Mouse (Mus musculus) retina, postnatal 1 day (tissue): ENCODE data around the gene Rnf113a2.

Source experiments
- DNase-seq: peaks from one replicate; pipeline ENCODE4 v3.0.0-alpha.2; 2012

Rnf113a2 gene

DNA sequence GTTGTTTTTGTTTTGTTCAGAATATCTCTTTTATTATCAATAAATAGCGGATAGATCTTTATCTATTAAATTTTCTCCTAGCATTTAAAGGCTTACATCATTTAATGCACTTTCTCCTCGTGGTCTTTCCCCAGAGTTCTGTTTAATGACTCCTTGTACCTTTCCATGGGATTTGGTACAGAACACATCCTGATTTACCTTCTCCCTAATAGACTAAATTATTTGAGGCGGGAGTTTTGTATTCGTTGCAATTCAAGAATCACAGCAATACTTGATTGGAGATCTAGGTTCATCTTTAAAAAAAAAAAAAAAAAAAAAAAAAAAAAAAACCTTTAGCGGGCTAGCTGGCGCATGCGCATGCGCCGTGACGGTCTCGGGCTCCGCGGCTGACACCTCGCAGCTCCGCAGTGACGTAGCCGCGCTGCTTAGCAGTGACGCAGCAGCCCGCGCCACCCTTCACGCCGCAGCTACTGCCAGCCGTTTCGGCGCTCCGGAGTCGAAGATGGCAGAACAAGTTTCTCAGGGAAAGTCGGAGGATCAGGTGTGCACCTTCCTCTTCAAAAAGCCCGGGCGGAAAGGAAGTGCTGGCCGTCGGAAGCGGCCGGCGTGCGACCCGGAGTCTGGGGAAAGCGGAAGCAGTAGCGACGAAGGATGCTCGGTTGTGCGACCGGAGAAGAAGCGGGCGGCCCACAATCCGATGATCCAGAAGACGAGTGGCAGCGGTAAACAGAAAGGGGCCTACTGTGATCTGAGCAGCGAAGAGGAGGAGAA is at the start of gene Rnf113a2:
Gene Rnf113a2 (plus strand): TSS at position 363 of the 771 bp plus-strand sequence.
- DNase-seq = peak; percentile 91

DNA sequence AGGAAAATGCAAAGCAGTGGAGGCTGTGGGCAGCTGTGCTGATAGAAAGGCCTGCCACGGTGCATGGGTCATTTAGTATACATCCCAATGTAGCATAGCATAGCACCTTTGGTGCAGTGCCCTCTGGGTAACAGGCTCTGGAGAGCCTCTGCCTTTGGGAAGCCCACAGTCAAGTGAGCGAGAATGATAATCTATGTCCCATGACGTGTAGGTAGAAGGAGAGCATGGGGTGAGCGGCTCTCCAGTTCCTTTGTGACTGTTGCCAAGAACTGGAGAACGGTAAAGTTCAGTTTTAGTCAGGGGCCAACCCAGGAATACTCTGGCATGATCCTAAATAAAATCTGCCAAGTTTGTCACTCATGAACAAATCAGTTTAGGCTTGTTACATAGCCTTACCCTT is 45.3 kb upstream of the Rnf113a2 start:
- no peak for DNase-seq

DNA sequence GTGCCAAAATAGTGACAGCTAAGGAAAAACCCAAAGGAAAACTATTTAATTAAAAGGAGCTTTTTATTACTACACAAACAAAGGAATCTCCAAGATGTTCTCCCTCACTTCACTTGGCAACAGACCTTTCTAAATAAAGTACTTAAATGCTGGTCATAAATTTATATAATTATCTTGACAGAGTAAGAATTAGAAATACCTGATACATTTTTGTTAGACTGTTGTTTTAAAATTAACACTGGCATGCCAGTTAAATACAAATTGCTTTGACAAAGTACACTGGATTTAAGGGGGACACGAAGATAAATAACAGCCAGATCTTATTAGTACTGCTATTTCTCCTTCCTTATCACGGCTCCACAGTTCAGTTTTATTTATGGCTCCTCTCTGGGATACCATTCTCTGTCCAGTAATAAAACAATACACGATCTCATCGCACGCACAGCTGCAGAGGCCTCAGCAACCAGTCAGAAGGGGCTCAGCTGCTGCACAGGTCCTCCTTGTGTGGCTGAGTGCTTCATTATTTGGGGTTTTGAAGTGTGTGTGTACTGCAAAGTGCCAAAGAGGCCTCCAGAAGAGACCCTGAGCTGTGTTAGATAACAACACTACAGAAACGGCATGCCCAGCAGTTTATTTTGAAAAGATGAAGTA is 43.0 kb upstream of the Rnf113a2 start:
- no peak for DNase-seq

DNA sequence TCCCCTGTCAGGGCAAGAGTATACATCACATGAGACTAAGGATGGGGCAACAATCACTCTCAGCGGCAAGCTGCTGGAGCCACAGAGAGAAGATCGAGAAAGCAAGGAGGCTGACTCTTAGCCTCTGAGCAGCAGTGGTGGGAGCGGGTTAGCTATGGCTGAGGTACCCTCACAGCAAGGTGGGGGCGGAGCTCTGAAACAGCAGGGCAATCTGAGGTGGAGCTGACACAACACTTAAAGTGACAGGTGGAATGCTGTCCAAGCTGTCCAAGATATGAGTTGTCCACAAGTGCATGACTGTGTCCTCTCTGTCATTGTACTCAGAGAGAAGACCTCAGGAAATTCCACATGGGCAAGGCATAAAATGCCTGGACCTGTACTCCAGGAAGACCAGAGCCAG is 34.6 kb upstream of the Rnf113a2 start:
- no peak for DNase-seq

DNA sequence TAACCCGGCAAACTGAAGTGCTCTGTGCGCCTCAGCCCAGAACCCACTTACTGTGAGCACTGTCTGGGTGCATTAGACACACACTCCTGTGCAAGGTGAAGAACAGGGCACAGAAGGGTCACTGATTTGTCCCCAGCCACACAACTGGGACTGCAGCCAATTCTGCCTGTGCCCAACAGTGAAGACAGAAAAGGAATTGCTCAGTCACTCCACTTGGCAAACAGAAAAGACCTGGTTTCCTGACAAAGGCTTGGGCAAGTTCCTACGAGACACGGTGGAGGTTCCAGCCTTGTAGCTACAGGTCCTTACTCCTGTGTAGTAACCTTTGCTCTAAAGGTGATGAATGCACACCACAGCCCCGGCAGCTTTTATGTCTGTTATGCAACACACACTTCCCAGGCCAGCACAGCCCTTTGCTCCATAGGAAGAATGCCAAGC is 32.3 kb upstream of the Rnf113a2 start:
- no peak for DNase-seq

DNA sequence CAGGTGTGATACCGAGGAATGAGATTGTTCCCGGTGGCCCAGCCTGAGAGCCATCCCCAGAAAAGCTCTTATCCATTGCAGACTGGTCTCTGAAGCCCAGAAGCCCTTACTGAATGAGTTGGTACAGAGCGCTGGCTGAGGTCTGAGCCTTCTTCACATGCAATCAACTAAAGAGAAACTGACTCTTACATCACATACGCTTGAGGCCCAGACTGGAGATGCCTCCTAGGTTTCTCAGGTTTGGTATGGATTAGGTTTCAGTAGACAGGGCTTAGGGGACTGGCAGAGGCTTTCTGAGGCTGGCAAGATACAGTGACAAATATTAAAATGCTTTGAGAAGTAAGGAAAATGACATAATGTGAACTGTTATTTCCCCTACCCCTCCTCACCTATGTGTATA is 31.6 kb upstream of the Rnf113a2 start:
- DNase-seq = no peak

DNA sequence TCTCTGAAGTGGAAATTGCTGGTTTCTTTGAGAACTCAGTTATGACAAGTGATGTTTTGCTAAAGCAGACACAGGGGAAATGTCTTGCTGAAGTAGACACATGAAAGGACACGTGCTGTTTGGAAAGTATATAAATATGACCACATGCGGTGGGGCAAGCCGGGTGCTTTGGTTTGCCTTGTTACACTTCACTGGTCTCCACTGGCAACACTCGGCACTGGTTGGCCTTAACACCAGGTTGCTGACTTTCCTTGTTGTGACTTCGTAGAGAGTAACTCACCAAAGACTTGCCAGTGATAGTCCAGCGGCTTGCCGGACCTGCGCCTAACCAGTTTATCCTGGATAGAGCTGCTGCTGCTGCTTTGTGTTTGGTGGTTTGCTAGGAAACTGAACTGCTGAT is 28.9 kb upstream of the Rnf113a2 start:
- DNase-seq = no peak

DNA sequence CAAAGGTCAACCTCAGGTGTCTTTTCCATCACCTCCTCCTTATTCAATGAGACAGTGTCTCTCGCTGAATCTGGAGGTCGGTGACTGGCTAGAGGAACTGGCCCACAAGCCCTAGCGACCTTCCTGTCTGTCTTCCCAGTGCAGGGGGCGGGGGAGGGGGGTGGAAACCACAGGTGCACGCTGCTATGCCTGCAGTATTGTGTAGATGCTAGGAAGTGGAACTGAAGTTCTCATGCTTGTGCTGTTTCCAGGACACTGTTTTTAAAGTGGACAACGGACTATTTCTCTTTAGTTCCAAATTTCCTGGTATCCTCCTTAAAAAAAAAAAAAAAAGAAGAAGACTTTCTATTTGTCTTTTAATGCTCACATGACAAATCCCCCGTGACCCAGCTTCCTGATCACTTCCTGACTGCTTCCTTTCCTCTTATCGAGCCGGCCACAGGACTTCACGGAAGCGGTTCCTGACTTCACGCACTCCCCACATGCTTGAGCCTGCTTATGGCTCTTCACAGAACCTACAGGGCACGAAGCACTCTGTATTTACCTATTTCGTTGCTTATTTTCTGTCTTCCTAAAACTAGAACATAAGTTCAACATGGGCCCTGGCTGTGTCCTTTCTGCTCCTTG is 28.1 kb upstream of the Rnf113a2 start:
- DNase-seq = no peak

DNA sequence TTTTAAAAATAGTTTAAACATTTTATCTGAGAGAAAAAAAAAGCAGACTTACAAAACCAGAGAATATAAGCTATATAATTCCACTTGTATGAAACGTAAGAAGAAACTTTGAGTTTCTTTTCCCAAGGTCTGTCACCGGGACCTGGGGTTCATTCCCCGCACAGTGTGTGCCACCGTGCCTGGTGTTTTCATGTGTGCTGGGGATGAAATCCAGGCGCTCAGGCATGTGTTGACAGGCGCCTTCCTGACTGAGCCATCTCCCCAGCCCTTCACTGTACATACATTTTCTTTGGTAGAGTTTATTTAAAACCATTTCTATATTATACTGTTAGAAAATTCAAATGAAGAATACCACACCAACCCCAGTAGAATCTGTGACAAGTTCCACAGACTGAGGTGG is 26.7 kb upstream of the Rnf113a2 start:
- DNase-seq = no peak

DNA sequence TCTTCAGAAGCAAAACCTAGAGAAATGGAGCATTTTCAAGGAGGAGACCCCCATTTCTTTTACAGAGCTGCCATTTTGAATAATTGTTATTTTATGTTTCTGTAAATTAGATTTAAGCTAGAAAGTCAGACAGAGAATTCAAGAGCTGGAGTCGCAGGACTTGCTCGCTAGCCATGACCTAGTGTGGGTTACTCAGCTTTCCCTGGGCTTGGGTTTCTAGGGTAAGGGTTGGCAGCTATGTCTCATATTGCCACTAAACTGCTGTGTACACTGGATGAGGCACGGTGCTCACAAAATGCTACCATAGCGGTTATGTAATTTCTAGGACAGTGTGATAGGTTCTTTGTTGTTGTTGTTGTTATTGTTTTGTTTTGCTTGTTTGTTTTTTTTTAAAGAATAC is 24.3 kb upstream of the Rnf113a2 start:
- no peak for DNase-seq

DNA sequence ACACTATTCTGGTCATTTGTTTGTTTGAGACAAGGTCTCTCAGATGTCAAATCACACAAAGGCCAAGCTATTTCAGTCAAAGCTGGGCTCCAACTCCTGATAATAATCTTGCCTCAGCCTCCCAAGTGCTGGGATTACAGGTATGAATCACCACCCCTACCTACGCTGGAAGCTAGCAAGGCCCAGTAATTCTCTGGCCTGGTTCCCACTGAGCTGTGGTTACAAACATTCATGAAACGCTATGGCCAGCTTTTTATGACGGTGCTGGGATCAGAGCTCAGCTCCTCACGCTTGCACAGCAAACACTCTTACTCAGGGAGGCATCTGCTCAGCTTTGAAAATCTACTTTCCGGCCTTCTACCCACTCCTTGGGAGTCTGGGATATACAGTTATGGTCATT is 23.1 kb upstream of the Rnf113a2 start:
- DNase-seq = no peak

DNA sequence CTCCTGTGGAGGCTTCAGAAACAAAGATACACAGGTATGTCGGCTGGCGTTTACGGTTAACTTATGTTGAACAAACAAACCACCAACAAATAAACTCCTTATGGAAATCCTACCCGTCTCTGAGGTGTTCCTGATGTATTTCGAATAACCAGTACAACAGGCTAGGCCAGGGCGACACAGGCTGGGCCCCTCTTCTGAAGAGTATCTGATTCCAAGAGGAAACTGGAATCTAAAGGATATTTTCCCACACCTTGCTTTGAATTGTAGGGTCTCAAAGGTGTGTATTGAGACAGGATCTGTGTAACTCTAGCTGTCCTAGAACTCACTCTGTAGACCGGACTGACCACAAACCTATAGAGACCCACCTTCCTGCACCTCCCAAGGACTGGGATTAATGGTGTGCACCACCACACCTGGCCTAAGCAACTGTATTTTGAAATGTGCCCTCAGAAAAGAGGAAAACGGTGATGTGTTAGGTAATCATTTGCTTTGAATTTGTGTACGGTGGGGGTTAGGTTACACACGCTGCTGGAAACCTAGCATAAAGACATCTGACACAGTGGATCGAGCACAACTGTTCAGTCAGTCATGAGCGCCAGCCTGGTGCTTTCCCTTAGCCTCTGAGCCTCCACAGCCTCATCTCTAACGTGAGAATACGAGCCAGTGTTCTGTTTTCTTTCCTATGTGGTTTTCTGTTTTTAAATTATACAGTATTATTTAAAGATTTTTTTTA is 19.9 kb upstream of the Rnf113a2 start:
- DNase-seq = no peak

DNA sequence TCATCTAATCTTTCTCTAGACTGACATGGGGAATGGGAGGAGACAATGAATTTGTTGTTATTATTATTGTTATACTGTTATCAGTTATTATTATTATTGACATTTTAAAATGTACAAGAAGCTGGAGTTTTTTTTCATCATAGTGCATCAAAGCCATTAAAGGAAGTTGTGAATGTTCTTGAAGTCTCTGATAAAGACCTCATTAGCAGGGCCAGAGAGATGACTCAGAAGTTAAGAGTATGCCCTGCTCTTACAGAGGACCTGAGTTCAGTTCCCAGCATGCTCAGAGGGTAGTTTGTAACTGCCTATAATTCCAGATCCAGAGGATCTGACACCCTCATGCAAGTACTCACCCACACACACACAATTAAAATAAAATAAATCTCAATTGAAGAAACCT is 19.3 kb upstream of the Rnf113a2 start:
- DNase-seq = no peak

DNA sequence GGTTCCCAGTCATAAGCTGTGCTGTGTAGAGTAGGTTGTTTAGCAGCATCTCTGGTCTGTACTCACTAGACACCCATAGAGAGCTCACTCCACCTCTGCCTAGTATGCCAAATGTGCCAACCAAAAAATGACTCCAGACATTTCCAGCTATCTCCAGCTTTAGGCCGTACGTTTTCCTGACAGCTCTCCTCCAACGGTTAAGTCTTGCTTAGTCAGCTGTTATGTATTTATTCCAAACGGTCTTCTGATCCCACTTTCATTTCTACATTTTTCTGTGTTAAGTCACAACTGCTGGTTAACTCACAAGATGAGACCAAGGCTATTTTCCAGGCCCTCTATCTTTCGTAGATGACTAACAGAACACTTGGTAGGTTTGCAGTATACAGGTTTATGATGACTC is 18.4 kb upstream of the Rnf113a2 start:
- no peak for DNase-seq

DNA sequence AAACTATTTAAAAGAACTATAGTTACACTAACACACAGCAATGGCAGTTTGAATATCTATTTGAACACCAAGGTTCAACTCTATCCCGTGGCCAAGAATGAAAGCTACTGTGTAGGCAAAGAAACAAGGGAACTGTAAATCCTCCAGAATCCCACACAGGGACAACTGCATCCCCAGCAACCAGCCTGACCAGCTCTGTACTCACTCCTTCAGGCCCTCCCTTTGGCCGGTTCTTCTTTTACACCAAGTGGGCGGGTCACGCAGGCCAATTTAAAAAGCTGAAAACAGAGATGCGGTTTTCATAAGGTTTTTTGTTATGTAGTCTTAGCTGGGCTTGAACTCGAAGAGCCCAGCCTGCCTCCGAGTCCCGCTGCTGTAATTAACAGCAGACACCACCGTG is 17.9 kb upstream of the Rnf113a2 start:
- DNase-seq = no peak

DNA sequence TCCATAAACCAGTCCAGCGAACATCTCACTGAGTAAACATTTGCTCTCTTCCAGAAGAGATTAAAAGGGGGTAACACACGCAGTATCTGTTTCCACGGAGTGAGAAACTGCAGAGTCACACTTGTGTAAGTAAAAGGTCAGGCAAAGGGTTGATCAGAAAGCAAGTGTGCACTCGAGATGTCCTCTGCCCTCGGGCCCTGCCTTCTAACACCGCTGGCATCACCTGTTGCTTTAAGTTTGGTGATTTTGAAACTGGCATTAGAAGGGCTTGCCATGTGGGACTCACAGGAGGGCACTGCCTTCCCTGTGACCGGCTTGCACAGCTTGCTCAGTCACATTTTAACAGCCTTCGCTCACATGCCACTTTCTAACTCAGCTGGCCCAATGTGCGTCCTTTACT is 17.3 kb upstream of the Rnf113a2 start:
- no peak for DNase-seq

DNA sequence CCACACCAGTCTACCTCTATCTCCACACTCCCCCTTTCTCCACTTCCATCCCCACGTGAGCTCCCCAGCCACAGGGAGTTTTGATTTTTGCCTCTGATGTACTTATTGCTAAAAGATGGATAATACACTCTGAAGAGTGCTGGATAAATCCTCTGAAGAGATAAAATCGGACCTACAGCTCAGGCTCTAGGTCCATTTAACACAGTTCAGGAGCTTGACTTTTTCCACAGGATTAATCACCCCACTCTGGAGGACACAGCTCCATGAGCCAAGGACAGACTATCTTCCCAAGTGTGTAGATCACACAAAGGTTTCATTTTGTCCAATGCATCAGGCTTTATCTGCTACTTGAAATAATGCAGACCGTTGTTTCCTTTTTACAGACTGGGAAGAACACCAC is 16.9 kb upstream of the Rnf113a2 start:
- no peak for DNase-seq

DNA sequence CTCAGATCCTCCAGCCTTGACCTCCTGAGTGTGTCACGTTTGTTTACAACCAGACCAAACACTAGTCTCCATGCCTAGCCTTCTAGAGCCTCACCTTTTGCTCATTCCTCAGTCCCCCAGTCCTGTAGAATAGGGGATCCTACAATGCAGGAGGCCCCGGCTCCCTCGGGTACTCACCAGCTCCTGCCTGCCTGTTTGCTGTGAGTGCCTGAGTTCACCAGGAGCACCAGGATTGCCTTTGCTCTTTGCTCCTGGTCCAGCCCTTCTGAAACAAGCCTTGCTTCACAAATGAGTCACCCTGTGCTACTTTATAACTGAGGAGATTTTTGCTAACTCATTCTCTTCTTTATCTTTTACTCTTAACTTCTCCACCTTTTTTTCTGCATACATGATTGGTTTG is 16.3 kb upstream of the Rnf113a2 start:
- no peak for DNase-seq

DNA sequence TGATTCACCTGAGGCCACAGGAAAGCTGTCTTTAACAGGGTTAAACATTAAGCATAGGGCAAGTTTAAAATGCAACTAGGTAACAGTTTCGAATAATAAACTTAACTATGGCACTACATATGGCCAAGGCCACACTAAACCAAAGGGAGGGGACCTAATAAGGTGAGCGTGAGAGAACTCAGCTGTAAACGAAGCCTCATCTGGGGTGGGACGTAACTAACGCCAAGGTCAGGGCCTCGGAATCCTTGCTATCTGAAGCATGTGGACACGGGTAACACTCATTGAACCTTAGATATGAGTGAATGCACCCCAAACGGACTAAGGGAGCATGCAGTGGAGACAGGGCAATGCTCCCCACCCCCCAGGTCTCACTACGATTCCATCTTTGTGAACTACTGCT is 14.1 kb upstream of the Rnf113a2 start:
- no peak for DNase-seq

DNA sequence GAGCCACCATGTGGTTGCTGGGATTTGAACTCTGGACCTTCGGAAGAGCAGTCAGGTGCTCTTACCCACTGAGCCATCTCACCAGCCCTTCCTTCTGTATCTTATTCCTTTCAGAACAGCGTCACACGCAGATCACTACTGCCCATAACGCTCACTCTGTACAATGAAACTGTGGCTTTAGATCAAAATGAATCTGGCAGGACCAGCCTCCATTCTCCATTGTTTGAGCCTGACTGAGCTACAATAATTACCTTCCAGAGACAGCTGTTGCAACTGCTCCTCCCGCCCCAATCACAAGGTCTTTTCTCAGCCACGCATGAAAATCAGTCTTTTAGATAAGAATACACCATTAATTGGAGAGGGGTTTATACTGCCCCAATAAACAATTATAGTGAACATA is 12.5 kb upstream of the Rnf113a2 start:
- DNase-seq = peak; percentile 95

DNA sequence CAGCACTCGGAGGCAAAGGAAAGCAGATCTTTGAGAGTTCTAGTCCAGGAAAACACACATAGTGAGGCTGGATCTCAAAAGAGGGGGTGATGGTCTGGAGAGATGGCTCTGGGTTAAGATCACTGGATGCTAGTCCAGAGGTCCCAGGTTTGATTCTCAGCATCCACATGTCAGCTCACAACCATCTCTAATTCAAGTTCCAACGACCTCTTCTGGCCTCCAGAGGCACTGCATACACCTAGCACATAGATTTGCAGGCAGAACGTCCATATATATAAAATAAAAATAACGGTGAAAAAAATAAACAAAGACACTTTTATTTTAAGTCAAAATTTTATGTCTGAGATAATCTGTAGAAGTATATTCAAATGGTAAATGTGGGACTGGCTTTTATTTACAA is 9.7 kb upstream of the Rnf113a2 start:
- DNase-seq = no peak

DNA sequence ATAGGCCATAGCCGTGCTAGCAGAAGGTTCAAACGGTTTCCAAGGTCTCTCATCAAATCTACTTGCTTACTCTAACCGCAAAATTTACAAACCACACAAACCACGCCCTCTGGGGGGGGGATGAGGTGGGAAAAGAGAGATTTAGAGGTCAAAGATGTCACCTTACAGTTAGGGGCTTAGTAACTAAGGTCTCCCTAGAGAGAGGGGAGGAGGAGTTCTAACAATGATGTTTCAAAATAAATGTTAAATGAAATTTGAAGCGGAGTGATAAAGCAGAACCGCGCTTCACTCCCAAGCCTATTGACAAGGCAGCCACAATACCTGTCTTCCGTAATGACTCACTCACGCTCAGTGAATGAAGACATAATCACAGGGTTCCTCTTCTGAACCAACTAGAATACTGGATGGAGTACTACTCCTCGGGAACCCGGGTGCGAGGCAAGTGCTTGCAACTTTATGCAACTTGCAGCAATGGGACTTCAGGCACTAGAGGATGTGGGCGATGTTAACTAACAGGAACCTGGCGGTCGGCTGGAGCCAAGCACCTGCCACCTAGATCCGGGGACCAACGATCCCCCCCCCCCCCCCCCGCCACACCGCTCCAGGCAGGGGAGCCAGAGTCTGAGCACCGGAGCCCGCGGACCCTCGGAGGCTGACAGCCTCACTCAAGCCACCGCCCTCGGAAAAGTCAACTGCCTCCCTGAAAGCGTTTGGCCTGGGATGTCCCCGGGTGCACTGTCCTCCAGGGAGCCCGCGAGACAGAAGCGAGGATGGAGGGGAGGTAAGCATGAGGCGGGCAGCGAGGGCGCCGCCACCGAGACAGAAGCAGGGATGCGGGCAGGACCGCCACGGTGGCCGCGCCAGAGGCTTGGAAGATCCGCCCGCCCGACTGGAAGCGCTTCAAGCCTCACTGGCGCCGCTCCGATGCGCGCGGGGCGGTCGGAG is 8.8 kb upstream of the Rnf113a2 start:
- peak; percentile 29 for DNase-seq
